Mouse (Mus musculus): ENCODE measurements around the gene Phgr1. TPM values are rescaled to one million over a fixed set of nuclear protein-coding genes. Genes with fewer than 3 reads are reported as not detected.

The Phgr1 gene
- polyA plus RNA-seq, 1 experiment: not detected

DNA sequence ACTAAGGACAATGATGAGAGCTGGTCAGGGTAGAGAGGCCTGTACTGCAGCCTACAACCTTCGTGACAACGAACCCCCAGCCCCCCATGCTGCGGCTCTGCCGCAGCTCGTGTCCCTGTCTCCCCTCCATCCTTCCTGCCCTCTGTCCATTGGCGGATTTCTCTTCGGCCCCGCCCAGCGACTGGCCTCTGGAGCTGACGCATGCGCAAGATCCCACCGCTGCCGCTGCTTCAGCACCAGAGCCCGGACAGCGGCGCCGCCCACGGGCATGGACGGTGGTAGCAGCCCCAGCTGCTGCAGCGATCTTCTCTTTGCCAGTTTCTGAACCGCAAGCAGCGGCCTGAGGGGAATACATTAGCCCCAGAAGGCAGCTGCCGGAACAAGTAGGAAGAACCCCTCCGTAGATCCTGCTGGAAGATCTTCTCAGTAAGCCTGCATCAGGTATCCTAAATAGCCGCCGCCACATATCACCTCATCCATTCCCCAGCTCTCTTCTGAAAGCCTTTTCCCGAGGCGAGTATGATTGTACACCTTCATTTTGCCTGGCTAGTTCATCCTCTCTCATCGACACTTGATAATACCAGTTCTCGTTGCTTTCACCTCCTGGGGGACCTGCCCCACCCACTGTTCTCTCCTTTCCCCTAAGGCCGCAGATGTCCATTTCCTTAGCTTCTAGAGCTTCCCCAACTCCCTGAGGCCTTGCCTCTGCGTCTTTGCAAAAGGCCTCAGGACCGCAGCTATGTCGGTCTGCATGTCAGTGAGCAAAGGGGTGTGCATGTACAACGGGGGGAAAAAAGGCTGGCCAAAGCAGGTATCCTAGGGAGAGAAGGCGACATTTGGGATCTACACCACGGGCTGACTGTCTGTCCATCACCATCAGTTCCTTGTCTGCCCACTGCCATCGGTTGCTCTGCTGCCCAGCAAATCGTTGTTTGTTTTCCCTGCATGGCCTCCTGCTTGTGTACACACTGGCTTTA lies 7.2 kb downstream of the Phgr1 start, which contains the start of gene Disp2:
Disp2 (plus strand) TSS at position 216 of the 977 bp plus-strand sequence.
- DNase-seq (ENCODE audit: low spot score): peak; percentile 69

- DNase-seq (ENCODE audit: low spot score): no peak
Measured at GRCm38 (mm10) chr2:118781115-118781514, 8.5 kb downstream of the Phgr1 start.

DNA sequence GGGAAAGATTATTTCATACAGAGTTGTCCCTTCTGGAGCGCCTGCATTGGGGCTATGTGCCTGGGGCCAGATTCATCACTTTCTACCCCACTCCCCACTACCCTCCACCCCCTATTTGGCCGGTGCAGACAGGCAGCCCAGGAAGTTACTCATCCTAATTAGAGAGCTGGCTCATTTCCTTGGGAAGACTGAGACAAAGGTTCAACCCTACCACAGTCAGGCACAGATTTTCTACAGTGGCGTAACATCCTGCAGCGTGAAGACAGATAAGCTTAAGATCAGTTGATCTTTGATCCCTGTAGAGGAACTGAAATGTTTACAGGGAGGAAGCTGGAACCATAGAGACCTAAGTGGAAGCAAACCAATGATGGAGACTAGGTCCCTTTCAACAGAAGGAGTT lies 9.7 kb downstream of the Phgr1 start:
- no peak for DNase-seq (ENCODE audit: low spot score)

- no peak for DNase-seq (ENCODE audit: low spot score)
Measured at GRCm38 (mm10) chr2:118783093-118783492, 10.5 kb downstream of the Phgr1 start.

DNA sequence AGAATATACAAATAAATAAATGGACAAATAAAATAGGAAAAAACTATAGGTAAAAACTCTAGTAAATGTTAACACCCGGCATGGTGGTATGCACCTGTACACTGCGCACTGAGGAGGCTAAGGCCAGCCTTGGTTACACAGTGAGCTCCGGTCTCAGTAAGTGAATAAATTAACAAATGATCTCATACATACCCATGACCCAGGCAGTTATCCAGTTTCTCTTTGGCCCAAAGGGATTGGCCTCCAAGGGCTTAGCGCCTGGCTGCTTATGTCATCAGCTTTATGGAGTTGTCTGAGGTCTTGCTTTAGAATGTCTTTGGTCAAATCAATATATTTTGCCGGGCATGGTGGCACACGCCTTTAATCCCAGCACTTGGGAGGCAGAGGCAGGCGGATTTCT lies 11.1 kb downstream of the Phgr1 start:
- no peak for DNase-seq (ENCODE audit: low spot score)

- no peak for DNase-seq (ENCODE audit: low spot score)
Measured at GRCm38 (mm10) chr2:118786525-118786924, 14.0 kb downstream of the Phgr1 start.

GRCm38 (mm10) chr2:118789501-118789900 lies 16.9 kb downstream of the Phgr1 start:
- DNase-seq (ENCODE audit: low spot score): no peak

- no peak for DNase-seq (ENCODE audit: low spot score)
Measured at GRCm38 (mm10) chr2:118790221-118790550, 17.6 kb downstream of the Phgr1 start.

DNA sequence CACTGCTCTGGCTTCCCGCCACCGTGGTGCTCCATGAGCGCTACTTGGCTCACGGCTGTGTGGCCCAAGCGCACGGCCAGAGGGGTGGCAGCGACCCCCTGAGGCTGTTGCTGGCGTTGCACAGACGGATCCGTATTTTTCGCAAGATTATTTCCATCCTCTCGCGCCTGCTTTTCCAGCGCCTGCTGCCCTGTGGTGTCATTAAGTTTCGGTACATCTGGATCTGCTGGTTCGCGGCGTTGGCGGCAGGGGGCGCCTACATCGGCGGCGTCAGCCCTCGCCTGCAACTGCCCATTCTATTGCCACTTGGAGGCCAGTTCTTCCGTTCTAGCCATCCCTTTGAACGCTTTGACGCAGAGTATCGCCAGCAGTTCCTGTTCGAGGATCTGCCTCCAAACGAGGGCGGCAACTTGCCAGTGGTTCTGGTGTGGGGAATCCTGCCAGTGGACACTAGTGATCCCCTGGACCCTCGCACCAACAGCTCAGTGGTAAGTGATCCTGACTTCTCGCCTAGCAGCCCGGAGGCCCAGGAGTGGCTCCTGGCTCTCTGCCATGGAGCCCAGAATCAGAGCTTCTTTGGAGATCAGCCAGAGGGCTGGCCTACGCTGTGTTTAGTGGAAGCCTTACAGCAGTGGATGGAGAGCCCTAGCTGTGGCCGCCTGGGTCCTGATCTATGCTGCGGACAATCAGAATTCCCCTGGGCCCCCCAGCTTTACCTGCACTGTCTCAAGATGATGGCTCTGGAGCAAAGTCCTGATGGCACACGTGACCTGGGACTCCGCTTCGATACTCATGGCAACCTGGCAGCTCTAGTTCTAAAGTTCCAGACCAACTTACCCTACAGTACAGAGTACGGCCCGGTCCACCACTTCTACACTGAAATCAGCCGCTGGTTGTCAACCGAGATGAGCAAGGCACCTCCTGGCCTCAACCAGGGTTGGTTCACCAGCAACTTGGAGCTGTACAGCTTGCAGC lies 18.3 kb downstream of the Phgr1 start:
- DNase-seq (ENCODE audit: low spot score): no peak

- DNase-seq (ENCODE audit: low spot score): no peak
Measured at GRCm38 (mm10) chr2:118791591-118792258, 19.2 kb downstream of the Phgr1 start.

GRCm38 (mm10) chr2:118792259-118792613 lies 19.7 kb downstream of the Phgr1 start:
- no peak for DNase-seq (ENCODE audit: low spot score)

GRCm38 (mm10) chr2:118793636-118794035 lies 21.1 kb downstream of the Phgr1 start:
- DNase-seq (ENCODE audit: low spot score): no peak

GRCm38 (mm10) chr2:118802542-118803118 lies 30.1 kb downstream of the Phgr1 start:
- no peak for DNase-seq (ENCODE audit: low spot score)

DNA sequence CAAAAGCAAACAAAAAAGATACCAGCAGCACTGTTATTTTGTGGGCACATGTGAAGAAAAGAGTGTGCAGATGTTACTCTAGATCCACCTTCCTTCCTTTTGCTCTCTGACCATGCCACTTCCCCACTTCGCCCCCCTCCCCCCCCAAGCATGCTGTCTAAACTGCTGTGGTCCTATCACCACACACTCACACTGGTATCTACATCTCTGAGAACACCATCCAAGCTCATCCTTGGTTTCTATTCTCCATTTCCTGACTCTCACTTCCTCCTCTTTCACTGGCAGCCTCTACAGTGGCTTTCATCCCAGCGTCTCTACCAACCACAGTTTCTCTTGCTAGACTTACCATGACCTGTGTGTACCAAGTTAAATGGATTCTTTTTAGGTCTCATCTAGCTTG lies 31.9 kb downstream of the Phgr1 start:
- DNase-seq (ENCODE audit: low spot score): no peak

DNA sequence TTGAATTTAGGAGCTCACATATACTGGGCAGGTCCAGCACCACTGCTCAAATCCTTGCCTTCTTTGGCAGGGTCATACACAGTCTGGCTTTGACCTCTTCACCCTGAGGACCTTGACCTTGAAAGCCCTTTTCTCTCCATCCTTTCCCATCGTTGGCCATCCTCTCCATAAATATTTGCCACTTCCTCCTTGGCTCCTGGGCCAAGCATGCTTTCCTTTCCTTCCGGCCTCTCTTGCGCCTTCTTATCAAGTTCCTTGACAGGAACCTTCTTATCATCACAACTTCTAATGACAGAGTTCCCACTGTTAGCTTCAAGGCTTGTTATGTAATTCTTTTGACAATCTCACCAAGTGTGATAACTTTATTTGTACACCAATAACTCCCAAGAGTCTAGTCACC lies 32.6 kb downstream of the Phgr1 start:
- DNase-seq (ENCODE audit: low spot score): no peak

GRCm38 (mm10) chr2:118805756-118806155 lies 33.2 kb downstream of the Phgr1 start:
- DNase-seq (ENCODE audit: low spot score): no peak

GRCm38 (mm10) chr2:118806860-118807259 lies 34.3 kb downstream of the Phgr1 start:
- DNase-seq (ENCODE audit: low spot score): no peak

GRCm38 (mm10) chr2:118810861-118811260 lies 38.3 kb downstream of the Phgr1 start:
- no peak for DNase-seq (ENCODE audit: low spot score)

GRCm38 (mm10) chr2:118812724-118813123 lies 40.2 kb downstream of the Phgr1 start:
- DNase-seq (ENCODE audit: low spot score): no peak

DNA sequence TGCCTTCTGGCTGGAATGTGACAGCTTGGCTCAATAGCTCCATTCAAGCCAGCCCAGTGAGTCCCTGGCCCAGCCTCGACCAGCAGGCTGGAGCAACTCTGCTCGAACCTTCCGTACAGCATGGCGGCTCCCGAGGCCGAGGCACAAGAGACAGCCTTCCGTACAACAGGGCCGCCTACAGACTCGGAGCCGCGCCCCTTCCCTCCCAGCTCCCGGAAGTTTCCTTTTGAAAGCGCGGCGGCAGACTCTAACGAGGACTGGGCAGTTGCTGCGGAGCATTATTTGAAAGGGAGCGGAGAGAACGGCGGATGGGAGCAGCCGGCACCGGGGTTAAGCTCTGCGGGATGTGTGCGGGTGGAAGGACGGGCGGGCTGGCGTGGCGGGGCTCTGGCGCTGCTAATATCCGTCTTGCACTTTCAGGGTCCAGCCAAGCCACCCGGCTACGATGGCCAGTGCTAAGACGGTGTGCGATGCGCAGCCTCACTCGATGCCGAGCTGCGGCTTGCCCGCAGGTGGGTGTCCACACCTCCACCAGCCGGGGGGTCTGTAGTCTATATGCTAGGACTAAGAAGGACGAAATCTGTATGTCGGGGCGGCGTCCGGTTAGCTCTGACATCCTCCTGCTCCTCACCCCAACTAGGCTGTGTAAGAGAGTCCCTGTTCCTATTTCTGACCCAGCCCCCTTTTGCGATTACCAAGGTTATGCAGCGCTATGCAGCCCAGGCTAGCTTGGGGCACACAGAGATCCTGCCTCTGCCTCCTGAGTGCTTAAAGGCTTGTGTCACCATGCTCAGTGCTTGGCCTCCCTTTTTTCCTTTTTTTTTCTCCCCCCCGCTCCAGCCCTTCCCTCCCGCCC lies 41.6 kb downstream of the Phgr1 start, which contains the start of gene Knstrn:
Knstrn (plus strand) TSS at position 23 of the 856 bp plus-strand sequence.
- peak; percentile 82 for DNase-seq (ENCODE audit: low spot score)

All from urinary bladder, adult 2 months (tissue).